Mouse (Mus musculus) spleen, adult 2 months (tissue): ENCODE data around the gene Fam120a.

Experiments
- CTCF ChIP-seq: fragments of 200-500 bp; IDR thresholded peaks from 2 replicates; pipeline ENCODE4 v1.5.1; 2011; ENCODE audit warnings: mild to moderate bottlenecking, inconsistent platforms; ENCODE audit not compliant: insufficient read depth, insufficient read length, insufficient replicate concordance; ENCODE audit errors: extremely low read depth
- POLR2A ChIP-seq: fragments of 200-500 bp; IDR thresholded peaks from 2 replicates; pipeline ENCODE4 v1.6.1; 2011; ENCODE audit warnings: low read depth, low read length, inconsistent platforms

DNA sequence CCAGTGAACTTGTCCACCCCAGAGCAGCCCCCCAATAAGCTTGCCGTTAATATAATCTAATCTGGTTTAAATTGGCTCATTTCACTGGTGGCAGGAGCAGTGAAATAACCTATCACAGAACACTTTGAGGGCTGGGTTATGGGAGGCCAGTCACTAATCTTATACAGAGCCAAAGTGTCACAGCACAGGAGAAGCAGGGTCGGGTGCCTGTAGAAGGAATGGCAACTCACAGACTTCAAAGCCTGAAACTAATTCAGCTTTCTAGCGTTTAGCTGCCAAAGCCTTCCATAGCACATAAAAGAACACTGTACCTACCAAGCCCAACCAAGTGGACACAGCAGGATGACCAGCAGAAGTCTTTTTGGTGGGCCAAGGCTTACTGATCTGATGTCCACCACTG lies 26.0 kb downstream of the Fam120a start:
- TF ChIP-seq CTCF (no peak), POLR2A (no peak)
